Mouse (Mus musculus): Measurements from ENCODE around the gene Zmiz2. TPM values are rescaled to one million over a fixed set of nuclear protein-coding genes. Genes with fewer than 3 reads are reported as not detected.

The Zmiz2 gene
- polyA plus RNA-seq, 1 experiment from 2014 or later = 19.3 TPM

GRCm38 (mm10) chr11:6420722-6421350, 32.0 kb downstream of the Zmiz2 start:
- ATAC-seq (ENCODE audit: low FRiP score) = no peak
- Histone ChIP-seq H3K36me3 (ENCODE audit: control insufficient read depth, insufficient read depth, low read length) (peaks cover 4% of the 10 kb centered on the region; the same call in 1 of the 2 replicates), H3K27ac (ENCODE audit: low read depth, low read length) (no peak overlapping the region), H3K27me3 (ENCODE audit: control insufficient read depth, insufficient read depth, low read length) (no peaks in the 10 kb centered on the region), H3K9ac (ENCODE audit: low read depth, low read length) (no peak overlapping the region), H3K4me1 (replicated peaks; ENCODE audit: control insufficient read depth, insufficient read depth, low read length) (no peaks in the 10 kb centered on the region; the same call in 1 of the 2 replicates), H3K4me3 (ENCODE audit: low read depth, low read length) (no peak overlapping the region), H3K4me2 (replicated peaks; ENCODE audit: low read depth, low read length) (no peak overlapping the region), H3K9me3 (ENCODE audit: control insufficient read depth, low read length) (no peaks in the 10 kb centered on the region)
- WGBS = 83% methylated on average over 2 of the region's 2 CpGs
- no peak for DNase-seq (ENCODE audit: low spot score)

DNA sequence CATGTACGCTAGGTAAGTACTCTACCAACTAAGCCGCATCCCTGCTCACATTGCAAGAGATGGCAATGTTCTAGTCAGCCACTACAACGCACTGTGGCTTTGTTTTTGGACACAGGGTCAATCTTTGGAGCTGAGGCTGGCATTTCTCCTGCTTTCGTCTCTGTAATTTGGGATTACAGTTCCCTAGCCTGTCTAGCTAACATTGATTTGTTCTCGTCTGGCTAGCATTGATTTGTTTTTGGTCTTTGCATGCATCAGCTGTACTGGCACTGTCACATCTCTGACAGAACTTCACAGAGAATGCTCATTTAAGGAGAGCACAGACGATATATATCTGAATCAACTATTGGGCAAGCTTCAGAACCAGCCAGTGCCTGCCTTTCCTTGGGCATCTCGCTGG, 41.3 kb downstream of the Zmiz2 start:
- no peak overlapping the region for H3K4me3 ChIP-seq (ENCODE audit: low read depth, low read length)
- ATAC-seq (ENCODE audit: low FRiP score) (no peak), DNase-seq (ENCODE audit: low spot score) (no peak)
- no peaks in the 10 kb centered on the region for H3K27me3 ChIP-seq (ENCODE audit: control insufficient read depth, insufficient read depth, low read length)
- WGBS = 95% methylated on average over 7 of the region's 7 CpGs
- no peak overlapping the region for H3K9ac ChIP-seq (ENCODE audit: low read depth, low read length)
- no peaks in the 10 kb centered on the region for H3K9me3 ChIP-seq (ENCODE audit: control insufficient read depth, low read length)
- H3K4me1 ChIP-seq (replicated peaks; ENCODE audit: control insufficient read depth, insufficient read depth, low read length) = no peaks in the 10 kb centered on the region
- peaks cover 15% of the 10 kb centered on the region; the same call in 1 of the 2 replicates for H3K36me3 ChIP-seq (ENCODE audit: control insufficient read depth, insufficient read depth, low read length)
- H3K27ac ChIP-seq (ENCODE audit: low read depth, low read length) = no peak overlapping the region
- H3K4me2 ChIP-seq (replicated peaks; ENCODE audit: low read depth, low read length) = no peak overlapping the region

DNA sequence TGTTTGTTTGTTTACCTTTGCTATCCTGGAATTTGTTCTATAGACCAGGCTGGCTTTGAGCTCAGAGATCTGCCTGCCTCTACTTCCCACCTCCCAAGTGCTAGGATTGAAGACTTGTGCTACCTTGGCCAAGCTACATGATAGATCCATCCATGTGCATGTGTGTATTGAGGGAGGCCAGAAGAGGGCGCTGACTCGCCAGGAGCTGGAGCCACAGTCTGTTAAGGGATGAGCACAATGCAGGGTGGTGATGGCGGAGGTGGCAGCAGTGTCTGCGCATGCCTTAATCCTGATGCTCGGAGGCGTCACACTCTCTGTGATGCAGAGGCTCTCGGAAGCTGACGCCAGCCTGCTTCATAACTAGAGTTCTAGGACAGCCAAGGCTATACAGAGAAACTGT, 47.6 kb downstream of the Zmiz2 start:
- H3K4me2 ChIP-seq (replicated peaks; ENCODE audit: low read depth, low read length) = no peak overlapping the region
- H3K4me3 ChIP-seq (ENCODE audit: low read depth, low read length) = no peak overlapping the region
- peaks cover 3% of the 10 kb centered on the region; the same call in 1 of the 2 replicates for H3K36me3 ChIP-seq (ENCODE audit: control insufficient read depth, insufficient read depth, low read length)
- H3K4me1 ChIP-seq (replicated peaks; ENCODE audit: control insufficient read depth, insufficient read depth, low read length) = no peaks in the 10 kb centered on the region
- H3K9ac ChIP-seq (ENCODE audit: low read depth, low read length) = no peak overlapping the region
- WGBS = 67% methylated on average over 8 of the region's 8 CpGs
- no peaks in the 10 kb centered on the region for H3K27me3 ChIP-seq (ENCODE audit: control insufficient read depth, insufficient read depth, low read length)
- ATAC-seq (ENCODE audit: low FRiP score) (peak; percentile 30; the same call in 1 of the 2 replicates), DNase-seq (ENCODE audit: low spot score) (peak; percentile 56)
- H3K27ac ChIP-seq (ENCODE audit: low read depth, low read length) = no peak overlapping the region
- H3K9me3 ChIP-seq (ENCODE audit: control insufficient read depth, low read length) = no peaks in the 10 kb centered on the region

- no peak for DNase-seq (ENCODE audit: low spot score)
- ATAC-seq (ENCODE audit: low FRiP score) = no peak
- Histone ChIP-seq H3K27ac (ENCODE audit: low read depth, low read length) (no peak overlapping the region), H3K4me3 (ENCODE audit: low read depth, low read length) (no peak overlapping the region), H3K27me3 (ENCODE audit: control insufficient read depth, insufficient read depth, low read length) (no peaks in the 10 kb centered on the region), H3K36me3 (ENCODE audit: control insufficient read depth, insufficient read depth, low read length) (peaks cover 3% of the 10 kb centered on the region; the same call in 1 of the 2 replicates), H3K4me1 (replicated peaks; ENCODE audit: control insufficient read depth, insufficient read depth, low read length) (no peaks in the 10 kb centered on the region), H3K9me3 (ENCODE audit: control insufficient read depth, low read length) (no peaks in the 10 kb centered on the region), H3K4me2 (replicated peaks; ENCODE audit: low read depth, low read length) (no peak overlapping the region), H3K9ac (ENCODE audit: low read depth, low read length) (no peak overlapping the region)
- 100% methylated on average over 2 of the region's 2 CpGs for WGBS
These were observed 48.8 kb downstream of the Zmiz2 start for GRCm38 (mm10) chr11:6437667-6438066.

- ATAC-seq (ENCODE audit: low FRiP score) (no peak), DNase-seq (ENCODE audit: low spot score) (no peak)
- Histone ChIP-seq H3K9me3 (ENCODE audit: control insufficient read depth, low read length) (no peaks in the 10 kb centered on the region), H3K27me3 (ENCODE audit: control insufficient read depth, insufficient read depth, low read length) (no peaks in the 10 kb centered on the region), H3K36me3 (ENCODE audit: control insufficient read depth, insufficient read depth, low read length) (no peaks in the 10 kb centered on the region; the same call in 1 of the 2 replicates), H3K4me1 (replicated peaks; ENCODE audit: control insufficient read depth, insufficient read depth, low read length) (no peaks in the 10 kb centered on the region), H3K27ac (ENCODE audit: low read depth, low read length) (no peak overlapping the region), H3K9ac (ENCODE audit: low read depth, low read length) (no peak overlapping the region), H3K4me2 (replicated peaks; ENCODE audit: low read depth, low read length) (no peak overlapping the region), H3K4me3 (ENCODE audit: low read depth, low read length) (no peak overlapping the region)
- 93% methylated on average over 4 of the region's 4 CpGs for WGBS
These were observed 51.3 kb downstream of the Zmiz2 start for GRCm38 (mm10) chr11:6440171-6440570.

- Histone ChIP-seq H3K4me3 (ENCODE audit: low read depth, low read length) (no peak overlapping the region), H3K36me3 (ENCODE audit: control insufficient read depth, insufficient read depth, low read length) (no peaks in the 10 kb centered on the region), H3K4me1 (replicated peaks; ENCODE audit: control insufficient read depth, insufficient read depth, low read length) (no peaks in the 10 kb centered on the region), H3K9me3 (ENCODE audit: control insufficient read depth, low read length) (no peaks in the 10 kb centered on the region), H3K9ac (ENCODE audit: low read depth, low read length) (no peak overlapping the region), H3K27ac (ENCODE audit: low read depth, low read length) (no peak overlapping the region), H3K4me2 (replicated peaks; ENCODE audit: low read depth, low read length) (no peak overlapping the region), H3K27me3 (ENCODE audit: control insufficient read depth, insufficient read depth, low read length) (no peaks in the 10 kb centered on the region)
- DNase-seq (ENCODE audit: low spot score) (no peak), ATAC-seq (ENCODE audit: low FRiP score) (no peak)
- 96% methylated on average over 4 of the region's 4 CpGs for WGBS
These were observed 53.7 kb downstream of the Zmiz2 start for GRCm38 (mm10) chr11:6442566-6442965.

- WGBS = 63% methylated on average over 4 of the region's 4 CpGs
- Histone ChIP-seq H3K9me3 (ENCODE audit: control insufficient read depth, low read length) (no peaks in the 10 kb centered on the region), H3K9ac (ENCODE audit: low read depth, low read length) (peak overlapping the region; percentile 88), H3K36me3 (ENCODE audit: control insufficient read depth, insufficient read depth, low read length) (no peaks in the 10 kb centered on the region), H3K4me2 (replicated peaks; ENCODE audit: low read depth, low read length) (peak overlapping the region; percentile 66), H3K4me3 (ENCODE audit: low read depth, low read length) (peak overlapping the region; percentile 78), H3K4me1 (replicated peaks; ENCODE audit: control insufficient read depth, insufficient read depth, low read length) (no peaks in the 10 kb centered on the region), H3K27me3 (ENCODE audit: control insufficient read depth, insufficient read depth, low read length) (no peaks in the 10 kb centered on the region), H3K27ac (ENCODE audit: low read depth, low read length) (no peak overlapping the region)
- ATAC-seq (ENCODE audit: low FRiP score) = no peak
- peak; percentile 19 for DNase-seq (ENCODE audit: low spot score)
These were observed 54.2 kb downstream of the Zmiz2 start for GRCm38 (mm10) chr11:6443102-6443501.

DNA sequence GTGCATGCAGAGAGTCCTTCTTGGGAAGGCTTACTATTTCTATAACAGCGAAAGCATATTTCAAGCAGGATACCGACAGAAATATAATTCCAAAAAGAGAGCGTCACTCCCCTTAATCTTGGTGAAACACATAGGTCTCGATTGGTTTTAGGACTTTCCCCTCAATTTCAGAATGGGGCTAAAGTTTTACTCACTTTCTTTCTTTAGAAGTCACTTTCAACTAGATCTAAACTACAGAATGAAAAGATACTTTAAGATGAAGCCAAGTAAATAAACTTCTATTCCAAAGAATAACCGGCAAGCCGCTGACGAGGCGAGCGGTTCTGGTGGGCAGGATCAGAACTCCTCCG, 54.8 kb downstream of the Zmiz2 start:
- peak overlapping the region; percentile 93 for H3K27ac ChIP-seq (ENCODE audit: low read depth, low read length)

GRCm38 (mm10) chr11:6444077-6444853, 55.4 kb downstream of the Zmiz2 start, which contains the start of gene H2afv:
TSS of gene H2afv (minus strand) at chr11:6444443.
- ATAC-seq (ENCODE audit: low FRiP score) (peak; percentile 100), DNase-seq (ENCODE audit: low spot score) (peak; percentile 100)
- H3K4me2 ChIP-seq (replicated peaks; ENCODE audit: low read depth, low read length) = peak within 1 kb of the TSS; percentile 66
- 1% methylated on average over 73 of the region's 80 CpGs for WGBS
- H3K9ac ChIP-seq (ENCODE audit: low read depth, low read length) = peak within 1 kb of the TSS; percentile 88
- no peaks in the 10 kb centered on the region for H3K9me3 ChIP-seq (ENCODE audit: control insufficient read depth, low read length)
- H3K36me3 ChIP-seq (ENCODE audit: control insufficient read depth, insufficient read depth, low read length) = no peaks in the 10 kb centered on the region
- no peaks in the 10 kb centered on the region for H3K27me3 ChIP-seq (ENCODE audit: control insufficient read depth, insufficient read depth, low read length)
- H3K27ac ChIP-seq (ENCODE audit: low read depth, low read length) = peak within 1 kb of the TSS; percentile 93
- peak within 1 kb of the TSS; percentile 78 for H3K4me3 ChIP-seq (ENCODE audit: low read depth, low read length)
- no peaks in the 10 kb centered on the region for H3K4me1 ChIP-seq (replicated peaks; ENCODE audit: control insufficient read depth, insufficient read depth, low read length)

More for the DNA sequence above, 54.8 kb downstream of the Zmiz2 start:
- Histone ChIP-seq H3K27me3 (ENCODE audit: control insufficient read depth, insufficient read depth, low read length) (no peaks in the 10 kb centered on the region), H3K4me1 (replicated peaks; ENCODE audit: control insufficient read depth, insufficient read depth, low read length) (no peaks in the 10 kb centered on the region), H3K9me3 (ENCODE audit: control insufficient read depth, low read length) (no peaks in the 10 kb centered on the region), H3K9ac (ENCODE audit: low read depth, low read length) (peak overlapping the region; percentile 88), H3K4me3 (ENCODE audit: low read depth, low read length) (peak overlapping the region; percentile 78), H3K4me2 (replicated peaks; ENCODE audit: low read depth, low read length) (peak overlapping the region; percentile 66), H3K36me3 (ENCODE audit: control insufficient read depth, insufficient read depth, low read length) (no peaks in the 10 kb centered on the region)
- ATAC-seq (ENCODE audit: low FRiP score) = no peak
- DNase-seq (ENCODE audit: low spot score) = peak; percentile 30
- WGBS = 0% methylated on average over 10 of the region's 10 CpGs
